Mouse (Mus musculus) adrenal gland, adult 18-20 months (tissue): ENCODE results near the gene Pdia5. TPM values are rescaled to one million over a fixed set of nuclear protein-coding genes. Genes with fewer than 3 reads are reported as not detected.

Experiments
- DNase-seq, 2 experiments: peaks; one replicate each; pipeline ENCODE4 v3.0.0; 2021 to 2022; ENCODE audit warnings: low spot score in 2 of 2
- total RNA-seq, 2 experiments: library from RNA; stranded (reverse); gene quantifications; 1 replicate in 1 of 2; 2 replicates in 1 of 2; pipeline ENCODE4 v1.2.3; 2021

The Pdia5 gene
- total RNA-seq, 2 experiments from 2014 or later, result 14.7 to 16.5 TPM

- no peak for DNase-seq
Measured at GRCm38 (mm10) chr16:35450018-35450630, 40.5 kb downstream of the Pdia5 start.

- no peak for DNase-seq
Measured at GRCm38 (mm10) chr16:35442026-35442415, 48.7 kb downstream of the Pdia5 start.

- DNase-seq, result no peak
Measured at GRCm38 (mm10) chr16:35441346-35442025, 49.2 kb downstream of the Pdia5 start.

GRCm38 (mm10) chr16:35439046-35439445 is 51.6 kb downstream of the Pdia5 start:
- no peak for DNase-seq

GRCm38 (mm10) chr16:35431608-35432007 is 59.1 kb downstream of the Pdia5 start:
- no peak for DNase-seq

GRCm38 (mm10) chr16:35424926-35425325 is 65.7 kb downstream of the Pdia5 start:
- no peak for DNase-seq

GRCm38 (mm10) chr16:35423250-35424139 is 67.2 kb downstream of the Pdia5 start:
- no peak for DNase-seq

- DNase-seq, result no peak
Measured at GRCm38 (mm10) chr16:35422705-35423104, 68.0 kb downstream of the Pdia5 start.

- DNase-seq, result peak; percentile 10 to 31
Measured at GRCm38 (mm10) chr16:35422141-35422540, 68.5 kb downstream of the Pdia5 start.

GRCm38 (mm10) chr16:35414616-35415015 is 76.1 kb downstream of the Pdia5 start:
- no peak for DNase-seq

- DNase-seq, result no peak
Measured at GRCm38 (mm10) chr16:35406706-35407105, 84.0 kb downstream of the Pdia5 start.

GRCm38 (mm10) chr16:35406166-35406565 is 84.5 kb downstream of the Pdia5 start:
- DNase-seq, result no peak

GRCm38 (mm10) chr16:35405348-35406080 is 85.2 kb downstream of the Pdia5 start:
- DNase-seq, result no peak

- DNase-seq, result no peak
Measured at GRCm38 (mm10) chr16:35404864-35405263, 85.8 kb downstream of the Pdia5 start.

- no peak for DNase-seq
Measured at GRCm38 (mm10) chr16:35403891-35404290, 86.8 kb downstream of the Pdia5 start.

GRCm38 (mm10) chr16:35403356-35403755 is 87.3 kb downstream of the Pdia5 start:
- no peak for DNase-seq

- DNase-seq, result no peak
Measured at GRCm38 (mm10) chr16:35392813-35393212, 97.9 kb downstream of the Pdia5 start.

- no peak for DNase-seq
Measured at GRCm38 (mm10) chr16:35385654-35386053, 105.0 kb downstream of the Pdia5 start.

- no peak for DNase-seq
Measured at GRCm38 (mm10) chr16:35380048-35380447, 110.6 kb downstream of the Pdia5 start.

- DNase-seq, result peak in 1 of 2 experiments; percentile 56
Measured at GRCm38 (mm10) chr16:35379344-35379743, 111.3 kb downstream of the Pdia5 start.

GRCm38 (mm10) chr16:35364063-35364428 is 126.6 kb downstream of the Pdia5 start:
- DNase-seq, result no peak
